Mouse (Mus musculus) embryo, embryonic 10.5 days (tissue): ENCODE data around the gene Col2a1.

ENCODE experiments used
- DNase-seq: peaks from one replicate; pipeline ENCODE4 v3.0.0-alpha.2; 2015; ENCODE audit warnings: low spot score

Gene Col2a1

DNA sequence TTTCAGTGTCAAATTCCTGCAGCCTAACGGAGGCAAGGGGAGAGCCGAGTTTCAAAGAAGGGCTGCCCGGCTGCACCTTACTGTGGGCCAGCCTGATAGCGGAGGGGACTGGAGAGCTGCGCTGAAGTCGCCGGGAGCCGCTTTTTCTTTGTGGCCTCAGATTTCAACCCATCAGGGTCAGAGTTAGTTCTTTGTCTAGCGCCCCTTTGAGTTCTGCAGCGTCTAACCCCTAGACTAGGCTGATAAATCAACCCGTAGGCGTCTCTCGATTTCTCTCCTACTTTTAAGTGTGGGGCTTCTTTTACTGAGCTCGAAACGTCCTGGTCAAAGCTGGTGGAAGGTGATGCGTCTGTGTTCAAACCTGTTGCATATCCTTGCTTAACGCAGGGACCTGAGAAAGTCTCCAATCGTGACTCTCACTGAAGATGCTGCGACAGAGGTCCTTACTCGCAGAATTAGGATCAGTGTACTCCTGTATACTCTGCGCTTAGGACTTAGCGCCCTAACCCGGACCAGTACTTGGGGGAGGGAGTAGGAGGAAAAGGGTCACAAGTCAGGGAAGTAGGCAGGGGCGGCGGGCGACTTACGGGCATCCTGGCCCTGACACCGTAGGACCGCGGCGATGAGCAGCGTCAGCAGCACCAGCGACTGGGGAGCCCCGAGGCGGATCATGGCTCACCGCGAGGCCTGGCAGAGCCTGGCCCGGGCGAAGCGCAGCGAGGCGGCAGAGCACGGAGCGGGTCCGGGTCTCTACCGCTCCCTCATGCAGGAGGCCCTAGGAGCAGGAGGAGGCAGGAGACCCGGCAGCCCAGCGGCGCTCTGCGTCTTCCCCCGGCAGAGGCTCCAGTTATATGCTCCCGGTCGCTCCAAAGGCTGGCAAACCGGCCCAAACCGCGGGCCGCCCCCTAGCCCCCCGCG lies at the start of gene Col2a1:
Gene Col2a1 (minus strand): TSS at position 874 of the 918 bp plus-strand sequence.
- DNase-seq, result peak; percentile 83

DNA sequence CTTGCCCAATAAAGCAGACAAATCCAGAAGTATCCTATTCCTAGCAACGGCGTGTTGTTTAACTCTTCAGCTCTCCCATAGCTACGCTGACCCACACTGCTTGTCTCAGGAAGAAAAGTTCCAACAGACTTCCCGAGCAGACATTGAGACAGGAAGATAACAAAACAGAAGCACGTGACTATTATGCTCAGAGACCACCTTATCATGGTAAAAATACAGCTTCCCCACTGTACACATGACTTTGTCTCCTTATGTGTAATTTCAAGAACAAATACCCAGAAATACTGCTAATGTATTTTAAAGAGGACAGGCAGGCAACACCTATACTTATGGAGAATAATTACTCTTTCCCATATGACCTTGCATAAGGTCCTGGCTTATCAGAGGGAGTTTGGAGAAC lies 47.2 kb upstream of the Col2a1 start:
- no peak for DNase-seq

DNA sequence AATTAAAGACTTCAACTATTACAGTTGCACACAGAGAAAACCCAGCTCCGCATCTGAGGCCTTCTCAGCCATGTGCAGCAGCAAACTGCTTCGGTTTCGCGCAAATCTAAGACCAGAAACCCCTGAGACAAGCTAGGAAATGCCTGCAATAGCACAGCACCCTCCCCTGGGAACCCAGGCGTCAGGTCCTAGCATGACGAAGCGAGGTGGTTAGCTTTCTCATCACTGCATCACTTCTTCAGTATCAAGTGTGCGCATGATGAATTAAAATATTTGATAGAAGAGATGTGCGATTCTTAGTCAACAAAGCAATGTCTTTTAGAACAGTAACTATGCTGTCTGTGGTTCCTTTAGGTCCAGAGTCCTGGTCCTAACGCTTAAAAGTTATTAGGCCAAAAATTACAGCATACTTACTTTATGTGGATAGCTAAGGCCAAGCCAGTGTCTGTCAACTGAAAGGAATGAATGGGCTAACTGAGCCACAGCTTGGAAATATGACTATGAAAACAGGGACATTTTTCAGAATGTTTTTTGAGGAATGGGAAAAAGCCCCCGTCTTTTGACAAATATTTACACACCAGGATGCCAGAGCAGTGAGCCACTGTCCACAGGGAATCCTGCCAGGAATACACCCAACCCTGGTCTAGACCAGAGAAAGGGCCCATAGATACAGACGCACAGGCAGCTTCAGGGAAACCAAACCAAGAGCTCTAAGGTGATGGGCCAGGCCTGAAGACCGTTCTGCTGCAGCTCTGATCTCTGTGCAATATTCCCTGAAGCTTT lies 44.6 kb upstream of the Col2a1 start:
- no peak for DNase-seq

DNA sequence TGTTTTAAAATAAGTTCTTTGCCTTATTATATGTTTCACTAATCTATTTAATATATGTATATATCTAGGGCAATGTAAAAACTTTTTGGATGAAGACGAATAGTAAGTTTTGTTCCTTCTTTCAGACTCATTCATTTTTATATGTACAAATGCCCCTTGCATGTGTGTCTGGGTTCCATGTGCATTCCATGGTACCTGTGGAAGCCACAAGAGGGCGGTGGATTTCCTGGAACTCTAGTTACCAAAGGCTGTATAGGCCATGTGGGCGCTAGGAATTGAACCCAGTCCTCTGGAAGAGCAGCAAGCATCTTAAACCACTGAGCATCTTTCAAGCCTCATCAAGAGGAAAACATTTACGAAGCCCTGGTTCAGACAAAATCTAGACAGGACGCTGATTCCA lies 39.9 kb upstream of the Col2a1 start:
- no peak for DNase-seq

DNA sequence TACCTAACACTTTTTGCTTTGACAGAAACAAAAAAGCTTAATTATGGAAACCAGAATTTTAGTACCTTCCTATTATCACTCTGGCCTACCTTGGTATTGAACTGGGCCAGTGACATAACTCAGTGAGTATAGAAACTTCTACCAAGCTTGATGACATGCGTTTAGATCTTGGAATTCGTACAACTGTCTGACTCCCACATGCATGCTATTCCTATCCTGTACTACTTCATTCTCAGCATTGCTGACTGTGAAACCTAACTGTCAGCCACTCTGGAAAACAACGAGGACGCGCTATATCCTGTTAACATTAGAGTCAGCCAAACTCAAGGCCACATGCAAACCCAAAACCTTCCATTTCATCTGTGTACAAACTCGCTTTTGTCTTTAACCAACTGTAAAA lies 39.5 kb upstream of the Col2a1 start:
- no peak for DNase-seq

DNA sequence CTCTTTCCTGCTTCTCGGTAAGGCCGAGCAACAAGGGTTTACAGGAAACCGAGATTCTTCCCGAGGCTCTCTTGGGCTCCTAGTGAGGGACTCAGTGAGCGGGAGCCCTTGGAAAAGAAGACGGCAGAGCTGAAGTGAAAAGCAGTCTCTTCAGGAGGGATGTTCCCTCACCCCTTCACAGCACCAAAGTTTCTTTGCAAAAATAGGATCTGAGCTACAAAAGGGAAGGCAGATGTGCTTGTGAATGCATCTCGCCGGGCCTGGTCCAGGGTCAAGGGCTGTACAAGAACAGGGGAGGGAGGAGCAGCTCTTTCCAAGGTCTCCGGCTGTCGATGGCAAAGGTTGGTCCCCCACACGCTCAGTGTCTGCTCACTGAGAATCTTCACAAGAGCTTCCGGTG lies 38.0 kb upstream of the Col2a1 start:
- no peak for DNase-seq

DNA sequence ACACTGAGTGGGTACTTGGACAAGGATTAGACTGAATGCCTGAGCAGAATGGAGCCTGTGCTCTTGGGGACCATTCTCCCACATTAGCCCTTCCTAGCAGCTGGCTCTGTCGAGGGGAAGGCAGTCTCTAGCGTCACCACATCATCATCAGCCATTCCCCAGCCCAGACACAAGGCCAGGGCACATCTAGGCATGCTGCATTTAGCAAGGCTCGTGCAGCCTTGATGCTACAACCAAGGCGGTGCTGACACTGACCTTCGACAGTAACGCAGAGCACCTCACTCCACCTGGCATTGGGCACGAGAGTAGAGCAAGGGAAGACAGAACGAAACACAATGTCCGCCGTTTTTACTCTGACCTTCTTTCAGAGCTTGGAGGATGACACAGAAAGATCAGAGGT lies 35.2 kb upstream of the Col2a1 start:
- no peak for DNase-seq

DNA sequence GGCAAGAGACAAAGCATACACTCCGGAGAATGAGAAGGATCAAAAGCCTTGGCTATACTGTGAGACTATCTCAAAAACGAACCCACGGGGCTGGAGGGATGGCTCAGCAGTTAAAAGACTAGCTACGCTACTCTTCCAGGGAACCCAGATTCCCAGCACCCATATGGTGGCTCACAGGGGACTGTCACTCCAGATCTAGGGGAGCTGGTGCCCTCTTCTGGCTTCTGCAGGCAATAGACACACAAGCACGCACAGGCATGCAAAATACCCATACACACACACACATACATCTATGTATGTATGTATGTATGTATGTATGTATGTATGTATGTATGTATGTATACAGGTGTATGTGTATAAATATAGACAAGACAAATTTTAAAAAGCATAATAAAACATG lies 32.1 kb upstream of the Col2a1 start:
- DNase-seq, result no peak

DNA sequence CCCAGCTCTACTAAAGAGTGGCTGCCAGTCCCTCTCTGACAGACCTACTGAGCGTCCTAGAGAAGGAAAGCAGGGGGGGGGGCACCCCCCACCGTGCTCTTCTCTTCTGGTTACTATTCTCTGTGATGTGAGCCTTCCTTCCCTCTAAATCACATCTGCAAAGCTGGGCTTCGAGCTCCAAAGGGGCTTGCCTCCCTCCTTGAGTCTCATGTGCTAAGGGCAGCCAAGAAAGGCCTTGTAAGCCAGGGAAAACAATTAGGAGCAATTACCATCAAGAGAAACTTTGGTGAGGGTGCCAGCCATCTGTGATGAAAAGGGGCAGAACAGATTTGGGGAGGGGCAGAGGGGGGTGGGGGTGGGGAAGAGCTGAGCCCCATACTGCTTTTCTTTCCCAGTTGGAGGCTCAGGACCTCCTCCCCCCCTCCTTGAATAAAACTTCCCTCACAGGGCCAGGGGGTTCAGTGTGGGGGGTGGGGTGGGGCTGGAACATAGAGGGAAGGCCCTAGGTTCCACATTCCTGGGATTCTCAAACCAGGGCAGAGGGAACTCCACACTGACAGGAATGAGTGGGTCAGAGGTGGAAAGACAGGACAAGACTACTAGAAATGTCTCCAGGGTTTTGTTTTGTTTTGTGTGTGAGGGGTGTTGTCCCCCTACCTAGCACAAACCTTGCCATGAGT lies 30.7 kb upstream of the Col2a1 start:
- DNase-seq, result no peak

DNA sequence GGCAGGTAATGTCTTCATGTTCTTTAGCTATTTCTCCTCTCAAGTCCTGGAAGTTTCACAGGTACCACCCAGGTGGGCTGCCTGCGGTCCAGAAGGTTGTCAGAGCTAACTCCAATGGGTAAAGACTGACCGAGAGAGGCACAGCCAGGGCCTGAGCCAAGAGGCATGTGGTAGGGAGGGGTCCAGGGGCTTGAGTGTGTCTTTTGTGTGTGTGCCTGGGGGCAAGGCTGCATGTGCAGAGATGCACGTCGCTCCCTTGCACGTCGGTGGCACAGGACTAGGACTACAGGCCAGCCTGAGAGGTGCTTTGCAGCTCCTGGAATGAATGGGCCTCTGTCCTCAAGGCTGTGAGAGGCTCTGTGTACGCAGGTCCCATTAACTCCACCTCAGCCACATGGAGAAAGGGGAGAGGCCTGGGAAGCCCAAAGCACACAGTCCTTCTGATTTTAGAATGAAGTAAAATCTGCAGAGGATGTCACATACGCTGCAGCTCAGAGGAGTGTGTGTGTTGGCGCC lies 28.8 kb upstream of the Col2a1 start:
- DNase-seq, result no peak

DNA sequence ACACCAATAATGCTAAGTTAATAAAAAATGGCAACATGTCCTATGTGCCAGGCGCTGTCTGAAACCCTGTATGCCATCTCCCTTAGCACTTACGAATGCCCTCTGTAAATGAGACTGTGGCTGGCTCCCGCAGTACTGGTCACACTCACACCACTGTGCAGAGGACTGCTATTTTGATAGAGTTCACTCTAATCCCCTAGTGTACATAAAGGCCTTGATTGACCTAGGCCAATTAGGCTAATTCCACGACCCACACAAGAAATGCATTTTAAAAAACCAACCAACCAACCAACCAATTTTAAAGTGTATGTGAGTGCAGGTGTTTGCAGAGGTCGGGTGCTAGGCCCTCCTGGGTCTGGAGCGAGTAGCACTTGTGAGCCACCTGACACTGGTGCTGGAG lies 25.3 kb upstream of the Col2a1 start:
- no peak for DNase-seq

DNA sequence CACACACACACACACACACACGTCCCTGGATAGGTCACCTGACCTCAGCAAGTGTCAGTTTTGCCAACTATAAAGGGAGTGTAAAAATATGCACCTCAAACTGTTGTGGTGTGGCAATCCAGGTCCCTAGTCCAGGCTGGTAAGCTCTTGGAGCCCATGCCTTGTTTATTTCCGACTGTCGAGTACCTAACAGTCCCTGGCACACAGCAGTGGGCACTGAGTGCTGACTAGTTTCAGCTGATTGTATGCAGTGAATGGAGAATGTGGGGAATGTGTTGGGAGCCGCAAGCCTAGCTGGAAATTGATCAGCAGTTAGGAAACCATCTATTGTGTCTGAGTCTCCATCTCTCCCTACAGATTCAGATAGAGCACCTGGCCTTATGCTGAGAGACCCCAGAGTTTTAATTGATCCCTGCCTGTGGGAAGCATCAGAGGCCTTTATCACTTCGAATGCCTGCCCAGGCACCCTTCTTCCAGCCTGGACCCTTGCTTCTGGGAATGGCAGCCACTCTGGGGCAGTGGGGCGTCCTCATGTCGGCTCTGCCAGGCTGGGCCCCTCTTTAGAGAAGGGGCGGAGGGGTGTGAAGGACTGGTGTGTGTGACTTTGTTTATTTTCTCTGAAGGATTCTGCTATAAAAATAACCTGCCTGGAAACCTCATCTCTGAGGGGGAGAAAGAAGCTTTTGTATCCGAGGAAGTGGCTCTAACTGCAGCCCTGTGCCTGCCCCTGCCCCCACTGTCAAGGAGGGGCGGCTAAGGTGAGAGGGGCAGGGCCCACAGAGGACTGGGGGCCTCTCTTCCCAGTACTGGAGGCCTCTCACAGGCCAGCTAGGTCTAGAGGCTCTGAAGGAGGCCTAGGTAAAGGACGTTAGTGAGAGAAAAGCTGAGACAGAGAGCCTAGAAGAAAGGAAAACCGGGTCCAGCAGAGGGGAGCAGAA lies 22.7 kb upstream of the Col2a1 start:
- DNase-seq, result peak; percentile 39

DNA sequence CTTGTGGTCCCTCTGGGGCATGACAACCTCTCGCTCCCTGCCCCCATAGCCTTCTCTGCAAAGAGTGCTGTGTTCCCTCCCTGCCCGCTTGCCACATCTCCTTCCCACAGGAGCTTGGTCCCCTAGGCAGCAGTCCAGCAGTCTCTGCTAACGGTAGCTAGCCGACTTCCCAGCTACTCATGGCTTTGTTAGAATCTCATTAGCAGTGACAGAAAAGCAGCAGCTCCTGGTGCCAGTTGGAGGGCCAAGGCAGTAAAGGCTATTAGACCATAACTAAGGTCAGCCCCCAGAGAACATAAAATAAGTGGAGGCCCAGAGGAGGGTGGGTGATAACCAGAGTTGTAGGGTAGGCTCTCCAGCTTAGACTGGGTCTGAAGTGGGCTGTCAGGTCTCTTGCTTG lies 21.1 kb upstream of the Col2a1 start:
- no peak for DNase-seq

DNA sequence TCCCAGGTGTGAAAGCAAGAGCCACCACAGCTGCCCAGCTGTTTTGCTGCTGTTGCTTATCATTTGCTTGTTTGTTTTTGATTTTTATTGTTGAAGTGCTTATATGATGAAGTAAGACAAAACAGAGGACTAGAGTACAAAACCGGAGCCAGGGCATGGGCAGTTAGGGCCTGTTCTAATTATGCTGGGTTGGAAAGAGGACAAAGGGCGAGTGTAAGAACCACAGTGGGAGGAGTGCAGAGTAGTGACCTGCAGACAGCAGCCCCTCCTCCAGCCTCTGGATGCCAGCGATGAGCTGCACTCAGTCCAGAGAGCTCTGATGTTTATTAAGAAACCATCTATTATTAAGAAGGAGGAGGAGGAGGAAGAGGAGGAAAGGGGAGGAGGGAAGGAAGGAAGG lies 18.6 kb upstream of the Col2a1 start:
- peak; percentile 44 for DNase-seq

DNA sequence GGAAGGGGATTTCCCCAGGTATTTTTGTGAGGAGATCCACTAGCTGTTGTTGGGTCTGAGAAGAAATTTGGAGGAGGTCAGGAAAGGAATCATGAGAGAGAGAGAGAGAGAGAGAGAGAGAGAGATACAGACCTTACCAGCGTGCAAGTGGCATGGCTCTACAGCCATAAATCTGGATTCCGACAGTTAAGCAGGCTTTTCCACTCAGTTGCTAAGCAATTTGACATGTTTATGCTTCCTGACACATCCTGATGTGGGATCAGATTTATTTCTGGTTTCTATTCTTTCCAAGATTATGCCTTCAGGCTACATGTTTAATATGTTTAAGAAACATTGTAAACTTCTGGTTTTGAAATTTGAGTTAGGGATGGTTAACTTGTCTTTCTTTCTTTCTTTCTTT lies 17.4 kb upstream of the Col2a1 start:
- peak; percentile 67 for DNase-seq

DNA sequence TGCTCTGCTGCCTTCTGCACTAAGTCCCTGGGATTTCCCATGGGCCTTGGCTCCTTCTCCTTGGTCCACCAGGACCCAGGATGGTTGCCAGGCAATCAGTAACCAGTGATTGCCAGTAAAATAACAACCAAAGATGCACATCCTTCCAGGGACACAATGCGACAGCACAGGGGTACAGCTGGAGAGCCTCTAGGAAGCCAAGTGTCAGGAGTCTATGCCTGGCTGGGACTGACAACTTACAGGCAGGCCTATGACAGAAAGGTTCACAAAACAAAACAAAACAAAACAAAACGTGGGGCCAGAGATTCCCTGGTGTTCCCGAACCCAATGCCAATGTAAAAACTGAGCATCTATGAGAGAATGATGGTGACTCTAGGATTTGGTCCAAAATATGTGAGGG lies 14.6 kb upstream of the Col2a1 start:
- DNase-seq, result no peak

DNA sequence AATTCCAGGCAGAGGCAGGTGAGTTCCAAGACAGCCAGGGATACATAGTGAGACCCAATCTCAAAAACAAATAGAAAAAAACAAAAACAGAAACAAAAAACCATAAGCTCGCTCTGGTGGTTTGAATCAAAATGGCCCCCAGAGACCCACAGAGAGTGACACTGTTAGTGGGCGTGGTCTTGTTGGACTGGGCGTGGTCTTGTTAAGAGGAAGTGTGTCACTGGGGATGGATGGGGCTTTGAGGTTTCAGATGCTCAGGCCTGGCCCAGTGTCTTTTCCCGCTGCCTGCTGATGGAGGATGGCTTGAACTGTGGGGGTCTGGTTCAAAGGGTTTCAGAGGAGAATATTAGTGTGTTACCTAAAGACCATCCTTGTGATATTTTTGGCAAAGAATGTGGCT lies 13.4 kb upstream of the Col2a1 start:
- DNase-seq, result peak; percentile 26

DNA sequence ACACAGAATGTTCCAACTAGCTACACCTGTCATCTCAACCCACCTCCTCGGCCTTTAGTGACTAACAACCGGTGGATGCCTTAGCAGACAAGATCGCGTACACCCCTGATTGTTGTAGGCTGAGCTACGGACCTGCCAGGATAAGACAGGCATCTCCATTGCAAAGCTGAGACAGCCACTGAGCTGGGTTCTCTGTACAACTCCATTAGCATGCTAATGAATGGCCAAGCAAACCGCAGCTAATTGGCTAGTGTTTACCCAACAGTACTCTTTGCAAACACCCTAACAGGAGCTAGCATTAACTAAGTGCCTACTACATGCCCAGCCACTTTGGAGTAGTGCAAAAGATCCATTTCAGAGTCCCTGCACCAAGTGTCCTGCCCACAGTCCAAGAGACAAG lies 8.3 kb upstream of the Col2a1 start:
- DNase-seq, result no peak

DNA sequence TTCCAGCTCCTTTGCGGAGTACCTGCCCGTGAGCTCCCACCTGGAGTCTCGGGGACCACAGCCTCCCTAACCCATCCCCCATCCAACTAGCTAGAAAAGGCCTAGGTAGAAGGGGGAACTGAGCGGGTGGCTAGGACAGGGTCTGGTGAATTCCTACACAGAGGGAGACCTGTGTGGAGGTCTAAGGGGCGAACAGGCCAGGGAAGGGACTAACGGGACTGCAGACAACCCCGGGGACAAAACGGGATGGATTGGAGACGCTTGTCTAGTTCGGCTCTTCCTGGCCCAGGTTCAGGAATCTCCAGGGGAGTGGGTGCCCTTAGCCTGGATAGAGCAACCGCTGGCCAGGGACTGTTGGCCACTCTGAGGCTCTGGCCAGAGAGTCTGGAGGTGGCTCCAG lies 686 bp upstream of the Col2a1 start:
- DNase-seq, result peak; percentile 36

DNA sequence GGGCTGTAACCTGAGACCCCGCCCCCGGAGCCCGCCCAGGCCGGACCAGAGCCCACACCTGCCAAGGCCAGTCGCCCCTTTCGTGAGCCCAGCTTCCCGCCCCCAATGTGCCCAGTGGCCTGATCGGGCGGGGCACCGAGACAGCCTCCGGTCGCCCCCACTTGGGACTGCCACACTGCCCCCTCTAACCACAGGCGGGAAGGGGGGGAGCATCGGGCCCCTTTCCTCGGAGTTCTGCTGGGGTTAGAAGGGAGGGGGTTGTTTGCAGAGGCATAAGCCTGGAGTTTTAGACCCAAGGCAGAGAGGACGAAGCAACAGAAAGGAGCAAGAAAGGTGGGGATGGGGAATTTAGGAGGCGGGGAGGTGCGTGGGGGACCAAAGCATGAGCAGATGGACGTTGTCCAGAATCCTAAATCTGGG lies 255 bp upstream of the Col2a1 start:
- no peak for DNase-seq
